Mouse (Mus musculus): ENCODE data around the gene Snta1. TPM values are rescaled to one million over a fixed set of nuclear protein-coding genes. Genes with fewer than 3 reads are reported as not detected.

Snta1 gene
- polyA plus RNA-seq, 1 experiment = 1.2 TPM

GRCm38 (mm10) chr2:154425522-154425921 lies 17.6 kb upstream of the Snta1 start:
- Histone ChIP-seq H3K4me1 (peaks cover 11% of the 10 kb centered on the region), H3K9me3 (0 out of 2 replicates have a peak, but pooled peaks cover 4% of the 10 kb centered on the region), H3K36me3 (replicated peaks; ENCODE audit: low read length) (no peaks in the 10 kb centered on the region), H3K27me3 (replicated peaks) (peaks cover 20% of the 10 kb centered on the region), H3K4me3 (replicated peaks) (no peak overlapping the region)
- TF ChIP-seq FLI1 (IDR thresholded peaks at IDR 0.05; ENCODE audit: low read length) (no peak), GATA1 (IDR thresholded peaks at IDR 0.05; ENCODE audit: borderline replicate concordance, low read length) (no peak)

- Histone ChIP-seq H3K9me3 (0 out of 2 replicates have a peak, but pooled peaks cover 4% of the 10 kb centered on the region), H3K36me3 (replicated peaks; ENCODE audit: low read length) (no peaks in the 10 kb centered on the region), H3K4me3 (replicated peaks) (no peak overlapping the region), H3K4me1 (peaks cover 11% of the 10 kb centered on the region), H3K27me3 (replicated peaks) (peaks cover 20% of the 10 kb centered on the region)
- TF ChIP-seq FLI1 (IDR thresholded peaks at IDR 0.05; ENCODE audit: low read length) (no peak), GATA1 (IDR thresholded peaks at IDR 0.05; ENCODE audit: borderline replicate concordance, low read length) (no peak)
Observed at GRCm38 (mm10) chr2:154423548-154423947, 15.6 kb upstream of the Snta1 start.

- H3K4me3 ChIP-seq (replicated peaks) = no peak overlapping the region
- no peak for TF ChIP-seq GATA1 (IDR thresholded peaks at IDR 0.05; ENCODE audit: borderline replicate concordance, low read length)
- no peak for TF ChIP-seq FLI1 (IDR thresholded peaks at IDR 0.05; ENCODE audit: low read length)
- H3K4me1 ChIP-seq = peaks cover 11% of the 10 kb centered on the region
- 0 out of 2 replicates have a peak, but pooled peaks cover 4% of the 10 kb centered on the region for H3K9me3 ChIP-seq
- H3K36me3 ChIP-seq (replicated peaks; ENCODE audit: low read length) = no peaks in the 10 kb centered on the region
- H3K27me3 ChIP-seq (replicated peaks) = peaks cover 17% of the 10 kb centered on the region
Observed at GRCm38 (mm10) chr2:154422181-154422580, 14.3 kb upstream of the Snta1 start.

GRCm38 (mm10) chr2:154420942-154421731 lies 13.2 kb upstream of the Snta1 start:
- Histone ChIP-seq H3K36me3 (replicated peaks; ENCODE audit: low read length) (no peaks in the 10 kb centered on the region), H3K9me3 (0 out of 2 replicates have a peak, but pooled peaks cover 4% of the 10 kb centered on the region), H3K4me3 (replicated peaks) (no peak overlapping the region), H3K27me3 (replicated peaks) (peaks cover 15% of the 10 kb centered on the region), H3K4me1 (peaks cover 5% of the 10 kb centered on the region)
- TF ChIP-seq GATA1 (IDR thresholded peaks at IDR 0.05; ENCODE audit: borderline replicate concordance, low read length) (no peak), FLI1 (IDR thresholded peaks at IDR 0.05; ENCODE audit: low read length) (no peak)

- H3K9me3 ChIP-seq = no peaks in the 10 kb centered on the region
- peaks cover 5% of the 10 kb centered on the region for H3K4me1 ChIP-seq
- H3K36me3 ChIP-seq (replicated peaks; ENCODE audit: low read length) = no peaks in the 10 kb centered on the region
- no peak overlapping the region for H3K4me3 ChIP-seq (replicated peaks)
- TF ChIP-seq GATA1 (IDR thresholded peaks at IDR 0.05; ENCODE audit: borderline replicate concordance, low read length) (no peak), FLI1 (IDR thresholded peaks at IDR 0.05; ENCODE audit: low read length) (no peak)
- peaks cover 15% of the 10 kb centered on the region for H3K27me3 ChIP-seq (replicated peaks)
Observed at GRCm38 (mm10) chr2:154419631-154420515, 12.0 kb upstream of the Snta1 start.

GRCm38 (mm10) chr2:154418001-154418400 lies 10.1 kb upstream of the Snta1 start:
- TF ChIP-seq FLI1 (IDR thresholded peaks at IDR 0.05; ENCODE audit: low read length) (no peak), GATA1 (IDR thresholded peaks at IDR 0.05; ENCODE audit: borderline replicate concordance, low read length) (no peak)
- peaks cover 5% of the 10 kb centered on the region for H3K4me1 ChIP-seq
- H3K27me3 ChIP-seq (replicated peaks) = peaks cover 15% of the 10 kb centered on the region
- H3K4me3 ChIP-seq (replicated peaks) = no peak overlapping the region
- H3K9me3 ChIP-seq = no peaks in the 10 kb centered on the region
- H3K36me3 ChIP-seq (replicated peaks; ENCODE audit: low read length) = no peaks in the 10 kb centered on the region

- H3K36me3 ChIP-seq (replicated peaks; ENCODE audit: low read length) = no peaks in the 10 kb centered on the region
- H3K27me3 ChIP-seq (replicated peaks) = peaks cover 10% of the 10 kb centered on the region
- H3K9me3 ChIP-seq = no peaks in the 10 kb centered on the region
- H3K4me3 ChIP-seq (replicated peaks) = no peak overlapping the region
- TF ChIP-seq FLI1 (IDR thresholded peaks at IDR 0.05; ENCODE audit: low read length) (no peak), GATA1 (IDR thresholded peaks at IDR 0.05; ENCODE audit: borderline replicate concordance, low read length) (no peak)
- peaks cover 5% of the 10 kb centered on the region for H3K4me1 ChIP-seq
Observed at GRCm38 (mm10) chr2:154417107-154417506, 9.2 kb upstream of the Snta1 start.

GRCm38 (mm10) chr2:154412018-154412666 lies 4.2 kb upstream of the Snta1 start:
- H3K4me3 ChIP-seq (replicated peaks) = no peak overlapping the region
- TF ChIP-seq GATA1 (IDR thresholded peaks at IDR 0.05; ENCODE audit: borderline replicate concordance, low read length) = no peak
- TF ChIP-seq FLI1 (IDR thresholded peaks at IDR 0.05; ENCODE audit: low read length) = no peak
- H3K4me1 ChIP-seq = peaks cover 24% of the 10 kb centered on the region
- peaks cover 28% of the 10 kb centered on the region for H3K27me3 ChIP-seq (replicated peaks)
- no peaks in the 10 kb centered on the region for H3K36me3 ChIP-seq (replicated peaks; ENCODE audit: low read length)
- 0 out of 2 replicates have a peak, but pooled peaks cover 2% of the 10 kb centered on the region for H3K9me3 ChIP-seq

- Histone ChIP-seq H3K4me1 (peaks cover 27% of the 10 kb centered on the region), H3K27me3 (replicated peaks) (peaks cover 44% of the 10 kb centered on the region), H3K36me3 (replicated peaks; ENCODE audit: low read length) (no peaks in the 10 kb centered on the region), H3K4me3 (replicated peaks) (peak overlapping the region; percentile 57), H3K9me3 (0 out of 2 replicates have a peak, but pooled peaks cover 5% of the 10 kb centered on the region)
- TF ChIP-seq GATA1 (IDR thresholded peaks at IDR 0.05; ENCODE audit: borderline replicate concordance, low read length) (no peak), FLI1 (IDR thresholded peaks at IDR 0.05; ENCODE audit: low read length) (no peak)
Observed at GRCm38 (mm10) chr2:154410355-154410754, 2.5 kb upstream of the Snta1 start.
